Mouse (Mus musculus): ENCODE measurements around the gene Ephb3.

- TF ChIP-seq CTCF (IDR thresholded peaks at IDR 0.05; ENCODE audit: low read depth) (no peak), EP300 (IDR thresholded peaks at IDR 0.05; ENCODE audit: low read depth) (no peak)
Observed at GRCm38 (mm10) chr16:21182108-21182507, 22.4 kb upstream of the Ephb3 start.

All from liver, postnatal 0 days (tissue).